Mouse (Mus musculus): Measurements from ENCODE around the gene Myo10.

DNA sequence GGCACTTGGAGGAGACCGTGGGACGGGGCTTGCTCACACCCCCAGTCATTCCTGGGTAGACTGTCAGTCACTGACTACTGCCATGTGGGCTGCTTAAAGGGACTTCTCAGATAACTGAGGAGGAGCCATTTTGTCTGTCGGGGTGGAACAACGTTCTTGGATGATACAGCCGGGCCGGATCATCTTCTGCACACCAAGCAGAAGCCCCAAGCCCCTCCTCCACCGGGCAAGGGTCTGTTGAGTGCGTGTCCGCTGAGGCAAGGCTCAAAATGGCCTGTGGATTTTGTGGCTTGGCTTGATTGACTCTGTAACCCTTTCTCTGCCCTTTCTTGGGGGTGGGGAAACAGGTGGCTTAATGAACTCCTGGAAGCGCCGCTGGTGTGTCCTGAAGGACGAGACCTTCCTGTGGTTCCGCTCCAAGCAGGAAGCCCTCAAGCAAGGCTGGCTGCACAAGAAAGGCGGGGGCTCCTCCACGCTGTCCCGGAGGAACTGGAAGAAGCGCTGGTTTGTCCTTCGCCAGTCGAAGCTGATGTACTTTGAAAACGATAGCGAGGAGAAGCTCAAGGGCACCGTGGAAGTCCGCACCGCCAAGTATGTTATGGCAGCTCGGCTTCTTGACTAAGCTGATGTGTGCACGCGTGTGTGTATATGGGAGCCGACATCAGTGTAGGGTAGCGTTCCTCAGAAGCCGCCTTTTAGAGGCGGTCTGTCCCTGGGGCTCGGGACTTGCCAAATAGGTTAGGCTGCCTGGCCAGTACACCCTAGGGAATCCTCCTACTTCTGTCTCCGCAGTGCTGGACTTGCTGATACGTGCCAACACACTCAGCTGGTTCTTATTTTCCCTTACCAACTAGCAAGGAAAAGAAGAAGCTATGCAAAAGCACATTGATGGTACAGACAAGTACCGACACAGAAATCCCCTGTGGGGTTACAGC is 163.4 kb downstream of the Myo10 start:
- TF ChIP-seq CTCF (IDR thresholded peaks at IDR 0.05; ENCODE audit: borderline replicate concordance, insufficient read depth, low read length) (no peak), POLR2A (IDR thresholded peaks at IDR 0.05; ENCODE audit: low read depth, low read length) (no peak)

Measured in embryonic fibroblast, embryonic 13.5 days (primary cell).